In genomic region chr7:34312786-34313442, GRCm38 (mm10) we compare ENCODE assay signal across 7 mouse cellular contexts. TPM values are rescaled to one million over a fixed set of nuclear protein-coding genes. Genes with fewer than 3 reads are reported as not detected.
DNase-seq lines count a peak whose midpoint lies in the region; ATAC-seq and TF ChIP-seq lines count a peak whose summit lies in the region.

No protein-coding gene starts in this region.

- WGBS in heart, embryonic 15.5 days: 0% methylated on average over 48 of the region's 73 CpGs
- under 1% methylated on average over 66 of the region's 73 CpGs for WGBS in kidney, embryonic 16.5 days
- WGBS in spleen, adult 2 months: under 1% methylated on average over 71 of the region's 73 CpGs

- peak; percentile 53 for DNase-seq in MN1 (ENCODE audit: low spot score)
- DNase-seq in adrenal gland, postnatal 25 days: peak; percentile 67
- DNase-seq in lung, postnatal 25 days (ENCODE audit: low spot score): peak; percentile 88
- no peak for DNase-seq in spleen, adult 2 months (ENCODE audit: low read depth in 1 of 2, low spot score in 2 of 2)

- H3K4me3 ChIP-seq in heart, embryonic 15.5 days: peak overlapping the region; percentile 96
- peak overlapping the region; percentile 90 for H3K4me3 ChIP-seq in kidney, embryonic 16.5 days (ENCODE audit: low read length)
- H3K4me3 ChIP-seq in spleen, adult 2 months (ENCODE audit: extremely low read depth, insufficient read depth, insufficient read length): peak overlapping the region; percentile 94

- no peaks in the 10 kb centered on the region for H3K27me3 ChIP-seq in heart, embryonic 15.5 days
- no peaks in the 10 kb centered on the region for H3K27me3 ChIP-seq in kidney, embryonic 16.5 days (ENCODE audit: insufficient read depth, low read length)
- H3K27me3 ChIP-seq in spleen, adult 2 months (ENCODE audit: control insufficient read depth, insufficient read depth, low read length): no peaks in the 10 kb centered on the region

- peak overlapping the region; percentile 94 for H3K9ac ChIP-seq in heart, embryonic 15.5 days
- peak overlapping the region; percentile 93 for H3K9ac ChIP-seq in kidney, embryonic 16.5 days (replicated peaks; ENCODE audit: low read length)

- H3K9me3 ChIP-seq in heart, embryonic 15.5 days (replicated peaks): no peaks in the 10 kb centered on the region
- H3K9me3 ChIP-seq in kidney, embryonic 16.5 days (ENCODE audit: low read length): no peaks in the 10 kb centered on the region

- peak overlapping the region; percentile 85 for H3K4me2 ChIP-seq in heart, embryonic 15.5 days
- H3K4me2 ChIP-seq in kidney, embryonic 16.5 days (replicated peaks; ENCODE audit: low read depth, low read length): peak overlapping the region; percentile 89

- H3K4me1 ChIP-seq in heart, embryonic 15.5 days (replicated peaks): peaks cover 42% of the 10 kb centered on the region
- H3K4me1 ChIP-seq in kidney, embryonic 16.5 days (ENCODE audit: insufficient read depth, low read length): peaks cover 17% of the 10 kb centered on the region
- no peaks in the 10 kb centered on the region for H3K4me1 ChIP-seq in spleen, adult 2 months (ENCODE audit: control insufficient read depth, insufficient read depth, insufficient read length)

- no peaks in the 10 kb centered on the region for H3K36me3 ChIP-seq in heart, embryonic 15.5 days
- H3K36me3 ChIP-seq in kidney, embryonic 16.5 days (ENCODE audit: insufficient read depth, low read length): no peaks in the 10 kb centered on the region
- H3K36me3 ChIP-seq in spleen, adult 2 months (ENCODE audit: control insufficient read depth, insufficient read depth, low read length): no peaks in the 10 kb centered on the region

- peak overlapping the region; percentile 96 for H3K27ac ChIP-seq in heart, embryonic 15.5 days
- peak overlapping the region; percentile 94 for H3K27ac ChIP-seq in kidney, embryonic 16.5 days (ENCODE audit: low read length)
- H3K27ac ChIP-seq in spleen, adult 2 months (ENCODE audit: insufficient read depth, low read length): peak overlapping the region; percentile 72

- TF ChIP-seq CTCF in spleen, adult 2 months (IDR thresholded peaks at IDR 0.05; ENCODE audit: extremely low read depth, insufficient read depth, insufficient read length, insufficient replicate concordance): no peak

- ATAC-seq in erythroblast, adult 5-6 weeks (replicated peaks; ENCODE audit: low FRiP score, poor library complexity, severe bottlenecking): peak; percentile 88
- peak; percentile 85 for ATAC-seq in heart, embryonic 15.5 days (replicated peaks; ENCODE audit: insufficient number of reproducible peaks, insufficient read depth, low FRiP score, low read depth)
- peak; percentile 89 for ATAC-seq in kidney, embryonic 16.5 days (ENCODE audit: low FRiP score, low TSS enrichment)

- TF ChIP-seq POLR2A in spleen, adult 2 months (IDR thresholded peaks at IDR 0.05; ENCODE audit: low read depth, low read length): no peak

RNA-seq across cellular contexts. Expression of gene 4931406P16Rik, which starts 0.4 kb away (rescaled TPM):
- total RNA-seq in adrenal gland, postnatal 25 days (2021): 52.6 and 61.2 TPM in 2 replicates
- 148 and 159 TPM in 2 replicates for total RNA-seq in erythroblast, adult 5-6 weeks (2015; ENCODE audit: low replicate concordance)
- 140 and 157 TPM in 2 replicates for total RNA-seq in erythroblast, adult 5-6 weeks (2017; ENCODE audit: low replicate concordance)
- polyA plus RNA-seq in heart, embryonic 15.5 days (2015; fragmentation: Nextera tagmentation; extraction: Ambion mirVana): 28.2 and 32.5 TPM in 2 replicates
- 32.3 and 44.1 TPM in 2 replicates for polyA plus RNA-seq in kidney, embryonic 16.5 days (2015; fragmentation: Nextera tagmentation; extraction: Ambion mirVana)
- 22.9 and 23.6 TPM in 2 replicates for polyA plus RNA-seq in spleen, adult 2 months (2012; rRNA removed)

Comparison
In these comparisons a context has a peak if more than half of its experiments do, and no peak if none do; other contexts are left out.
1. DNase-seq: peak in MN1 (single experiment), adrenal gland, postnatal 25 days (single experiment) and lung, postnatal 25 days (single experiment); none in spleen, adult 2 months (0 of 2).
2. Peak in every context shown above with its lines, with median percentiles within 50 percentile points of each other: ATAC-seq, H3K27ac ChIP-seq and H3K4me3 ChIP-seq.